Mouse (Mus musculus) testis, adult 2 months (tissue): ENCODE measurements around the gene Phactr3. TPM values are rescaled to one million over a fixed set of nuclear protein-coding genes. Genes with fewer than 3 reads are reported as not detected.

ENCODE experiments used
- H3K27ac ChIP-seq: fragments of 200-500 bp; 2 replicates; pipeline ENCODE4 v1.5.1; 2012; ENCODE audit warnings: low read depth, low read length; ENCODE audit not compliant: control insufficient read depth, insufficient read depth
- H3K27me3 ChIP-seq: fragments of 200-500 bp; 2 replicates; pipeline ENCODE4 v1.6.1; 2012; ENCODE audit warnings: mild to moderate bottlenecking, low read length, moderate library complexity; ENCODE audit not compliant: control insufficient read depth, insufficient read depth
- H3K36me3 ChIP-seq: fragments of 200-500 bp; 2 replicates; pipeline ENCODE4 v1.6.1; 2012; ENCODE audit warnings: mild to moderate bottlenecking, low read length; ENCODE audit not compliant: control insufficient read depth, insufficient read depth
- H3K4me1 ChIP-seq: fragments of 200-500 bp; 2 replicates; pipeline ENCODE4 v1.6.1; 2012; ENCODE audit warnings: low read length; ENCODE audit not compliant: control insufficient read depth, insufficient read depth
- H3K4me3 ChIP-seq: fragments of 200-500 bp; 2 replicates; pipeline ENCODE4 v1.5.1; 2012; ENCODE audit warnings: low read depth, mild to moderate bottlenecking, low read length, moderate library complexity, mixed read lengths; ENCODE audit not compliant: control insufficient read depth
- CTCF ChIP-seq: fragments of 200-500 bp; IDR thresholded peaks from 2 replicates; pipeline ENCODE4 v1.5.1; 2012; ENCODE audit warnings: low read depth, mild to moderate bottlenecking, inconsistent platforms, low read length, moderate library complexity; ENCODE audit not compliant: control insufficient read depth, insufficient read depth, insufficient replicate concordance
- POLR2A ChIP-seq: fragments of 200-500 bp; IDR thresholded peaks from 2 replicates; pipeline ENCODE4 v1.6.1; 2012; ENCODE audit warnings: low read depth, mild to moderate bottlenecking, inconsistent platforms, low read length, moderate library complexity; ENCODE audit not compliant: control insufficient read depth
- polyA plus RNA-seq: library from polyadenylated mRNA; depleted of rRNA; stranded (reverse); fragments of >200 nt; gene quantifications from 2 replicates; pipeline ENCODE4 v1.2.3, GENCODE M21; 2012

Gene Phactr3
- polyA plus RNA-seq, 1 experiment: 8.2 TPM

DNA sequence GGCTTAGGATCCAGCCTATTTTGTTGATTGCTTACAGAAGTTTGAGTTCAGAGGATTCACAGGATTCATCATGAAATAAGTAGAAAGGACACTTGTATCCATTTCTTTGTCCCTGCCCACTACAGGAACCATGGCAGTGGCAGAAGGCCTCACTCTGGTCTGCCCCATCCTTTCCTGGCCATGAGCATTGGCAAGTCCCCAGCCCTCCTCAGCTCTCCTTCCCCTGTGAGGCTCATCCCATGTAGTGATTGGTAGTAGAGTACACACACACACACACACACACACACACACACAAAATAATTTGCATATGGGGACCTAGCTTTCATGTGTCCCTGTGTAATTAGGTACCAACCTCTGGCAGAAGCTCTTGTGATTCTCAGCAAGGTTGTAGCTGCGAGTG, 95.8 kb downstream of the Phactr3 start:
- Histone ChIP-seq H3K27ac (no peak overlapping the region), H3K4me3 (no peak overlapping the region), H3K36me3 (no peaks in the 10 kb centered on the region), H3K27me3 (no peaks in the 10 kb centered on the region), H3K4me1 (no peaks in the 10 kb centered on the region)
- TF ChIP-seq CTCF (no peak), POLR2A (no peak)

DNA sequence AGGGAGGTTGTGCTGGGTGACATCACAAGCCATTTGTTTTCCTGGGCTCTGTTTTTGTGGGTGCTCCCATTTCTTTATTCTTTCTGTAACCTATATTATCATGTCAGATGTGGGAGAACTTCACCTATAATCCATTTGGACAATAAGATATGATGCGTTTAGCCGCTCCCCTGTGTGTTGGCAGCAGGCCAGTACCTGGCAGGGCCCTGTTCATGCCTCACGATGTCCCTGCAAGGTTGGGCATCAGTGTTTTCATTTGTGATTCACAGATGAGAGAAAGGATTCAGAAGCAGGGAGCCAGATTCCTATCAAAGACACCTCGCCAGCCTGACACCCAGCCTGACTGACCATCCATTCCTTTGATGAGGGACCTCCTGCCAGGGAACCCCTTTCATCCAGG, 99.7 kb downstream of the Phactr3 start:
- Histone ChIP-seq H3K27me3 (no peaks in the 10 kb centered on the region), H3K27ac (no peak overlapping the region), H3K36me3 (no peaks in the 10 kb centered on the region), H3K4me1 (no peaks in the 10 kb centered on the region), H3K4me3 (no peak overlapping the region)
- TF ChIP-seq POLR2A: no peak
- TF ChIP-seq CTCF: no peak

DNA sequence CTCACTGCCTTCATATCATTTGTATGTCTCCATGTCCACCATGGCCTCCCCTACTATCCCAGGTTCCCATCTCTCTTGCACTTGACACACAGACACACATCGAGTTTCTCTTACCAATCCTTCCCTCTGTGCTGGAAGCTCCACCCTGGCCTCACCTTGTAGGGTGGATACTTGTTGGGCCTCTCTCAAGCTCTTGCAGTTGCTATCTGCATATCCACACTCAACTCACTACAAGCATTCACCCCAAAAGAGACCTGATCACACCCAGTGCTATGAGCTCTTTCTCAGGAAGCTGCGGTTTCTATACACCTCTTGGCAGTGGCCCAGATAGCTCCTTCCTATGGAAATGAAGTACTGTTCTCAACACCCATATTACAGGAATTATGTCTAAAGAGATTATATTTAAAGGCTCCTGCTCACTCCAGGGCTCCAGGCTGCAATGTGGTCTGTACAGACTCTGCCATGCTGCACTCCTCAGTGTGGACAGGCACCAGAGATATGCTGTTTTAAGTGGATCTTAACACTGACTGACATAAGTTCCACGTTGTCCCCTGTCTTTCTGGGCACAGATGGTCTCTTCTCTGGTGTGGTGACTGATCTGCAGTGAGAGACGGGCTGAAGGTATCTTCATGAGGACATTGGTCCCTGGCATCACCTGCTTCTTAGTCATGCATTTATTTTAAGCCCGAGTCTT, 100.8 kb downstream of the Phactr3 start:
- H3K4me1 ChIP-seq: no peaks in the 10 kb centered on the region
- no peaks in the 10 kb centered on the region for H3K36me3 ChIP-seq
- no peaks in the 10 kb centered on the region for H3K27me3 ChIP-seq
- no peak overlapping the region for H3K4me3 ChIP-seq
- no peak for TF ChIP-seq POLR2A
- TF ChIP-seq CTCF: no peak
- H3K27ac ChIP-seq: no peak overlapping the region

DNA sequence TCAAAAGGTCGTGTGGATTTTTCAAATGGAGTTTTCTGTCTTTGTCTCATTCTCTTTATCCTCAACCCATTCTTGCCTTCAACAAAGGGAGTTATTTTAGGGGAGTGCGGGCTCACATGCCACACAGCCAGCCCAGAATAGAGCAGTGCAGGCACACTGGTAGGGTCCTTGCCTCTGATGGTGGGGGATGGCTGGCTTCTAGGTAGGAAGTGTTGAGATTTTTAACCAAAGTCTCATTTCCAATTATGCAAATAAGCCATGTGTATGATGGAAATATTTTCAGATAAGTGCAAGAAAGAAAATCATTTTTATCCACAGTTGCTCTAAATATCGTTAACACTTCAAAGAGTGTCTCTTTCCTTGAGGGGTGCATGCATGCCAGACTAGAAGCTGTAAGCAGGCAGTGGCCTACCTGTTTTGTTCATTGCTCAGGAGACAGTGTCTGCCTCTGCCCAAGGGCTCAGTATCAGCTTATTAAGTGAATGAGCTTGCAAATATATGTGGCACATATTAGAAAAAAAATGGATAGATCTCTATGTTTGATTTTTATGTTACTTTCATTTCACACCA, 101.5 kb downstream of the Phactr3 start:
- TF ChIP-seq CTCF (no peak), POLR2A (no peak)

DNA sequence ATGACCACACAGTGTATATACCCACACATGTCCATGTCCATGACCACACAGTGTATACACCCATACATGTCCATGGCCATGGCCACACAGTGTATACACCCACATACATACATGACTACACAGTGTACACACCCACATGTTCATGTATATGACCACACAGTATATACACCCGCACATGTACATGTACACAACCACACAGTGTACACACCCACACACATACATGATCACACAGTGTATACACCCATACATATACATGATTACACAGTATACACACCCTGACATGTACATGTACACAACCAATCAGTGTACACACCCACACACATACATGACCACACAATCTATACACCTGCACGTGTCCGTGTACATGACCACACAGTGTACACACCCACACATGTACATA, 102.2 kb downstream of the Phactr3 start:
- no peak overlapping the region for H3K27ac ChIP-seq
- H3K4me1 ChIP-seq: no peaks in the 10 kb centered on the region
- no peak overlapping the region for H3K4me3 ChIP-seq
- H3K36me3 ChIP-seq: no peaks in the 10 kb centered on the region
- no peak for TF ChIP-seq POLR2A
- TF ChIP-seq CTCF: no peak
- H3K27me3 ChIP-seq: no peaks in the 10 kb centered on the region

More for the DNA sequence above, 101.5 kb downstream of the Phactr3 start:
- Histone ChIP-seq H3K4me1 (no peaks in the 10 kb centered on the region), H3K36me3 (no peaks in the 10 kb centered on the region), H3K27me3 (no peaks in the 10 kb centered on the region), H3K27ac (no peak overlapping the region), H3K4me3 (no peak overlapping the region)

DNA sequence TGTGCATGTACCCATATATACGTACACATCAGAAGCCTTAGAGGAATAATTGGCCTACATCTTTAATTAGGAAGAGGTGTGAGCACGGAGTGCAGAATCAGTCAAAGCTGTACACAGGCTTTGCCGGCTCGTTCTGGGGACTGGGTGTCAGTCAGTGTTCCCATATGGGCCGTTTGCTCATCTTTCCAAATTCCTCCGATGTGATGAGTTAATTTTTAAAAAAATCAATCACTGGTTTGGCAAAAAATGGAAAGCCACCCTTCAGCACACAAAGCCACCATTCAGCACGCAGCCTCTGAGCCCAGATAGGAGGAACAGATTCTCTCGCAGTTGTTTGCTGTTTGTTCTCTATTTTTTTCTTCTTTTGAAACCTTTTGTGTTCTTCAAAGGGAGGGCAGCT, 110.5 kb downstream of the Phactr3 start:
- Histone ChIP-seq H3K36me3 (no peaks in the 10 kb centered on the region), H3K27me3 (no peaks in the 10 kb centered on the region), H3K4me3 (no peak overlapping the region), H3K27ac (no peak overlapping the region), H3K4me1 (no peaks in the 10 kb centered on the region)
- TF ChIP-seq POLR2A: no peak
- TF ChIP-seq CTCF: no peak

DNA sequence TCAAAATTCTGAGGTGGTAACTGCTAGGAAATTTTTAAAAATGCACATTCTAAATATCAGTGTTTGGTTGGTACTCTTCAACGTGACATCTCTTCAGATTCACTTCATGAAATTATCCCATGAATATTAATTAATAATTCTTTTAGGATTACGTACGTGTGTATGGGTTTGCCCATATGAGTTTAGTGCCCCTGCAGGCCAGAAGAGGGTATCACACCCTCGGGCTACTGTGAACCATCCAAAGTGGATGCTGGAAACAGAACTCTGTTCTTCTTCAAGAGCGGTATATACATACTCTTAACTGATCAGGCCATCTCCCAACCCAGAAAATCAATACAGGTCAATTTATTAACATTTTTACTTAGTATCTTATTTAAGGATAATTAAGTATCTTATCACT, 114.7 kb downstream of the Phactr3 start:
- Histone ChIP-seq H3K4me3 (no peak overlapping the region), H3K27me3 (no peaks in the 10 kb centered on the region), H3K36me3 (no peaks in the 10 kb centered on the region), H3K4me1 (no peaks in the 10 kb centered on the region), H3K27ac (no peak overlapping the region)
- TF ChIP-seq CTCF (no peak), POLR2A (no peak)
